Mouse (Mus musculus): Measurements from ENCODE around the gene Bicra.

DNA sequence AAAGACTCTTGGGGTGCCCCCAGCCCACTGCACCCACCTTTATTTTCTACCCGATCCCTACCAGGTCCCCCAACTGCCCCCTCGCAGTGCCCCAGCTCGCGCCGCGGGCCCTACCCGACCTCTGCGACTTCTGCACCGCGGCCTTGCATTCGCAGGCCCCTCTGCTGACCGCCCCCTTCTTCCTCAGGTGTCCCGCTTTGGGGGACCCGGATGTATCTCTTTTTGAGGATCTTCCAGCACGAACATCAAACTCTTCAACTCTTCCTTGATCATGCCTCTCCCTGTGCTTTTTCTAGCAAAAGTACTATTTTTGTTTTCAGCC lies 14.3 kb upstream of the Bicra start:
- TF ChIP-seq CTCF (IDR thresholded peaks at IDR 0.05; ENCODE audit: low read depth) (no peak), EP300 (IDR thresholded peaks at IDR 0.05; ENCODE audit: low read depth) (no peak)

All from heart, postnatal 0 days (tissue).